Mouse (Mus musculus) ovary, adult 10 weeks (tissue): ENCODE measurements around the gene Olfr1408. TPM values are rescaled to one million over a fixed set of nuclear protein-coding genes. Genes with fewer than 3 reads are reported as not detected.

Experiments used
- polyA plus RNA-seq: library from polyadenylated mRNA; stranded (reverse); fragments of 350-450 nt; fragmentation: Illumina TruSeq; extraction: RNeasy Lipid Tissue Mini Kit (QIAGEN cat#74804); gene quantifications from one replicate; pipeline ENCODE4 v1.2.3, GENCODE M21; 2014

The Olfr1408 gene
- not detected for polyA plus RNA-seq

DNA sequence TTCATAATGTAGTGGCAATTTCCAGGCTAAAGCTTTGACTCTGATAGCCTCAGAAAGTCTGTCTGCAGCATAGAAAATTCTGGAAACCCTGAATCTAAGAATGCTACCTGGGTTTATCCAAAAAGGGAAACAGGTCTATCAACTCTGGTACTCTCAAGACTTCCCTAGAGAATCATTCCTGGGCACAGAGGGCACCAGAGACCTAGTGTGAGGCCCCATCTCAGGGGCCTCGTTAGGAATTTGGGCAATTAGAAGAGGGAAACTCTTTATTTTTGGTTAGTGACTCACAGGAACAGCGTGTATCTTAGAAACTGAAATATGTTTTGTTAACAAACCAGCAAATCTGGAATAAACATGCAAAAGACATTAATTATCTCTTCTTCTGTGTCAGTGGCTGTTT lies at the start of gene Olfr1408:
Gene Olfr1408 (minus strand): TSS at position 101 of the 400 bp plus-strand sequence.

Other genes starting within 250 kb of the Olfr1408 start
- not detected for gene Apcs, start 242.3 kb downstream of the Olfr1408 start, polyA plus RNA-seq
- gene Olfr16, start 187.0 kb downstream of the Olfr1408 start, polyA plus RNA-seq, result not detected
- gene Olfr1406, start 53.3 kb upstream of the Olfr1408 start, polyA plus RNA-seq, result not detected
- gene Olfr218, start 60.4 kb upstream of the Olfr1408 start, polyA plus RNA-seq, result not detected
- not detected for gene Olfr1404, start 75.0 kb upstream of the Olfr1408 start, polyA plus RNA-seq
- 1.8 TPM for gene Fcer1a, start 89.8 kb upstream of the Olfr1408 start, polyA plus RNA-seq
- gene Olfr418, start 128.6 kb upstream of the Olfr1408 start, polyA plus RNA-seq, result not detected
- gene Mptx2, start 140.4 kb upstream of the Olfr1408 start, polyA plus RNA-seq, result not detected
- gene Ackr1, start 196.4 kb upstream of the Olfr1408 start, polyA plus RNA-seq, result not detected
- gene Aim2, start 213.5 kb upstream of the Olfr1408 start, polyA plus RNA-seq, result 4.2 TPM
- 1.3 TPM for gene Cadm3, start 230.3 kb upstream of the Olfr1408 start, polyA plus RNA-seq